Mouse (Mus musculus): ENCODE measurements around the gene Mroh2a. TPM values are rescaled to one million over a fixed set of nuclear protein-coding genes. Genes with fewer than 3 reads are reported as not detected.

The Mroh2a gene
- total RNA-seq, 2 experiments from 2014 or later, result 0.06 to 0.20 TPM

DNA sequence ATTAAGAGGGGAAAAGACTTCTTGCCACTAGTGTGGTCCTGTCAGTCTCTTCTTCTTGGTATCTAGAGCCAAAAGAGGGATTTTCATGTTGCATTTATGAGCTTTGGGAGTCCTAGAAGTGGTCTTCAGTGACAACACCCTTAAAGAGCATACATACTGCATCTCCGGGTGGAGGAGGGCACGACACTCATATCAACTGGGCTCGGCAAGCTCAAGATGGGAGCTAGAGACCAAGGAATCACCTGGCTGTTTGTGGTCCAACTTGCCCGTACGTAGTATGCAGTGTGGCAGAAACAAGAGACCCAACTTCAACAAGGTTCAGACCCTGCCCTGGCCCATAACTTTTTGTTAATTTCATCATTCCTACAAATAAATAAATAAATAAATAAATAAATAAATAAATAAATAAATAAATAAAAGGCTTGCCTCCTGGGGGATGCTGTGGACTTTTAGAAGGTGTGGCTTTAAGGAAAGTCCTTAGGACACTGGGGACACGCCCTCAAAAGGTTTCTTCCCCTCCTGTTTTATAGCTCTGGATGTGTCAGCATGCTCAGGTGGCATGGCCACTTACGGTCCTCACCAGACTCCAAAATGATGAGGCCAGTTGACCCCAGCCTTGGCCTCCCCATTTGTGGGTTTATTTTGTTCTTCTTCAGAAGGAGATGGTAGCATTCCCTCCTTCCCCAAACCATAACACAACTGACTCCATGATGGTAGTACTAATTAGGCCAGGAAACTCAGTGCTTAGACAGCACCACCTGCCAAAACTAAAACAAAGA is 70.9 kb downstream of the Mroh2a start:
- intact Hi-C loops (cut with DNase I), result no loop called here
- DNase-seq (ENCODE audit: extremely low spot score in 1 of 2, low spot score in 2 of 2), result no peak

DNA sequence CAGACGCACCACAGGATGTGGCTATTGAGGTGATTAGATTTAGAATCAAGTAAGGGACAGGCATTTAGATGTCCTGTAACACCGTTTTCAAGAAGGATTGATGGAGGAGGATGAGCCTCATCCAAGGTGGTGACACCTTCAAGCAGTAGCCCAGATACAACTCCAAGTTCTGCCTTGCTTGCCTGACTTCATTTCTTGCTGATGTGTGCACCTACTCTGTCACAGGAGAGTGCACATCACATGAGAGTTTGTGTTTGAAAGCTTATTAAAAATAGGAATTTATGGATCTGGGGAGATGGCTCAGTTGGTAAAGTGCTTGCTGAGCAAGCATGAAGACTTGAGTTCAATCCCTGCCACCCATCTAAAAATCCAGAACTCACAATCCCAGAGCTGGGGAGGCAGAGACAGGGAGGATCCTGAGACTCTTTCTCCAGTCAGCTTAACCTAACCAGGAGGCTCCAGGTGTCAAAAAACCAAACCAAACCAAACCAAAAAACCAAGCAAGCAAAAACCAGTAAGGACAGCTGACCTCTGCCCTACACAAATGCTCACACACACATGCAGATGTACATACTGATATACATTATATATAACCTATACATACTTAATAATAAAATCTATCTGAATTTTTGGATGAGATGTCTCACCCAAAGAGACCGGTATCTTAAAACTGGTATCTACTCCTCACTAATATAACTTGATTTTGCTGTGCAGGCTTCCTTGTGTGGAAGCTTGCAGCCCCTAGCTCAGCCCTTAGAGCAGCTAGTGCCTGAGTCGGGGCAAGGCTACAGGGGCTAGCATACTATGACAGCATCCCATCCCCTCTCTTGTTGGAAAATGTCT is 72.1 kb downstream of the Mroh2a start:
- DNase-seq (ENCODE audit: extremely low spot score in 1 of 2, low spot score in 2 of 2), result no peak
- intact Hi-C loops (cut with DNase I), result no loop called here

DNA sequence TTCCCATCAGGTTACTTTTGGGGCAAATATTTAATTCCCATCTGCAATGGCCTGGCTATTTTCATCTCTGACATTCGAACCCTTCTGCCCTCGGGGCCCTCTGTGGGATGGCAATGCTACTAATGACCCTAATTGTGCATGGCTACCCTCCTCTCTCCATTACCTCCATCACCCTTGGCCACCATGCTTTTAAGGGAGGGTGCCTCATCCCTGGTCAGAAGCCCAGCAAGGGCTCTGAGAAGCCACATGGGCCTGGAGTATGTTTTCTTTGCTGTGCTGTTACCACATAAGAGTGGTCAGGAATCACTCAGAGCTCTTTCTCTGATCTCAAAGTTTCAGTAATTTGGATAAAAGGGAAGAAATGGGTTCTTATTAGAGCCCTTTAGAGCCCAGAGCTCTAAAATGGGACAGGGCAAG is 72.8 kb downstream of the Mroh2a start:
- no peak for DNase-seq (ENCODE audit: extremely low spot score in 1 of 2, low spot score in 2 of 2)
- intact Hi-C loops (cut with DNase I), result no loop called here

DNA sequence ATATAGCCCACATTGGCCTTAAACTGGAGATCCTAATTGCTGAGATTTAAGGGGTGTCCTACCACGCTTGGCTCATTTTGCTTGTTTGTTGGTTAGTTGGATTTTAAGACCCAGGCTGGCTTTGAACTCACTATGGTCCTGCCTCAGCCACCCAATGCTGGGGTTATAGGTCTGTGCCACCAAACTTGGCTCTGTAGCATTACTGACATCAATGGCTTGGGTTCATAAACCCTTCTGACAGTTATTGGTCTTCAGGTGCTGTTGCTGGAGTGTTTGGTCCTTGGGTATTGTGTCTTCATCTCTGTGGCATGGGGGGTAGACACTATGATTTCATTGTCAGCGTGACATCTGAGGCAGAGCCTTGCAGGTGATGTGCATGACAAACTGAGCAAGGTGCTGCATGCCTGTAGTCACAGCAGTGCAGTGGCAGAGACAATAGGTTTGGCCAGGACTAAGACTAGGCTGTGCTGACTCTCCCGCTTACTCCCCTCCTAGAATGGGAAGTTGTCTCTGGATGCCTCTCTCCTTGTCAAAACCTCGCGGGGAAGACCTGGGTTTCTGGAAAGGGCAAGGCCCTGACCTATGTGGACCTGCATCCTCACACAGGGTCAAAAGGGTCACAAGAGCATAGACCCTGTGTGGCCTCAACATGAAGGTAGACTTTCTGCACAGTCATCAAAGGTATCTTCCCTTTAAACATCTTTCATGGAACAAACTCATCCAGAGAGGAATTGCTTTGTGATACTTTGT is 73.7 kb downstream of the Mroh2a start:
- no peak for DNase-seq (ENCODE audit: extremely low spot score in 1 of 2, low spot score in 2 of 2)
- intact Hi-C loops (cut with DNase I), result no loop called here

DNA sequence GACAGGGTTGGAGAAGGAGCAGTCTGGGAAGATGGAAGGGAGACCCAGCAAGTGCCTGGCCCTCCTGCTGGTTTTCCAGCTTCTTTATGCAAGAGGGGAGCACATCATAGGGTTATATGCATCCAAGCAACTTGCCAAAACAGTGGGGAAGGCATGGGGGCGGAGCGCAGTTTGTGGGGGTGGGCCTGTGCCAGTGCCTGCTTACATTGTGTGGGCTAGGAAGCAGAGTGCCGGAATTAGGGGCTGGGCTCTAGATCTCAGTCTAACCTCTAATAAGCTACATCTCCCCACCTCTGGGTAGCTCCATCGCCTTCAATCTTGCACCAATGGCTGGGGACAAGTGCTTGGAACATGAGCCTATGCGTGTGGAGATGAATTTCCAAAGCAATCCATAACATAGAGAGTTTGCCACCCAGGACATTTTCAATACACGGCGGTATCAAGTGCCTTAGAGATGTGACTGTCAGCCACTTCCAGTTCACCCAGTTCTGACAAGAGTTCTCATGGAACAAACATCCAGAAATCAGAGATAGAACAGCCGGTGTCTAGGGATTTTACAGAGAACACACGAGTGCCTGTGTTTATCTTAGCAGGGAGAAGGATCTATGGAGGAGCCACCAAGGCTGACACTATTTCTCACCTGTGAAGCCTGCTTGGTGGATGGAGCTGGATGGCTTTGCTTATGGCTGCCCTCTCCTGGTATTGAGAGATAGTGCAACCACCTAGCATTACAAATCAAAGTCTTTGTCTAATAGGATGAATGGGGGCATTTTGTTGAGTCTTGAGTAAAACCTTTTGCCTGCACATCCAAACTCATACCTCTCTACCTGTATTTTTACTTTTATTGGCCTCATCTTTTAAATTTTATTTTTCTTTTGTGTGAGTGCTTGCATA is 74.6 kb downstream of the Mroh2a start:
- DNase-seq (ENCODE audit: extremely low spot score in 1 of 2, low spot score in 2 of 2), result peak in 1 of 2 experiments; percentile 62
- intact Hi-C loops (cut with DNase I), result no loop called here

DNA sequence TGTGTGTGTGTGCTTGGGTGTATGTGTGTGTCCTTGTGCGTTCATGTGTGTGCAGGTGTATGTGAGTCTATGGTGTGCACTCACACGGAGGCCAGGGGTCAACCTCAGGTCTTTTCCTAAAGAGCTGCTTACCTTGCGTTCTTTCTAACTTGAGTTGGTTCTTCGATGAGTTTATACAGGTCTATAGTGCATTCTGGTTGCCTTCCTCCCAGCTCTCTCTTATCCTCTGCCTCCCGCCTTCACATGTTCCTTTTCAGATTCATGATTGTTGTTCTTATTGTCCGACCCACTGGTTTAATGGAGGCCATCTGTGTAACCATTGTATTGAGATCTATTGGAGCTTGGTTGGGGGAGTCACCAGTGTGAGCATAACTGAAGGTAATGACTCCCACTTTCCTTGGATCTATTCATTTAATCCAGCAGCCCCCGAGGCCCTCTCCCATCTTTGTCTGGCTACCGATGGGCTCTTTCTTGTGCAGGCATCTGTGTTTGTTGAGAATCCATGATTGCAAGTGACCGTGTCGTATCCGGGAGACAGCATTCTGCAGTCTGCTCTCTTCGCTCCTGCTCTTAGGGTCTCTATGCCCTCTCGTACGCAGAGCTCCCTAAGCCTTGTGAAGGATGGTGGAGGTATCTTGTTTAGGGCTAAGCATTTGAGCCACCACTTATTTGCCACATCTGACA is 75.4 kb downstream of the Mroh2a start:
- DNase-seq (ENCODE audit: extremely low spot score in 1 of 2, low spot score in 2 of 2), result no peak
- intact Hi-C loops (cut with DNase I), result no loop called here

DNA sequence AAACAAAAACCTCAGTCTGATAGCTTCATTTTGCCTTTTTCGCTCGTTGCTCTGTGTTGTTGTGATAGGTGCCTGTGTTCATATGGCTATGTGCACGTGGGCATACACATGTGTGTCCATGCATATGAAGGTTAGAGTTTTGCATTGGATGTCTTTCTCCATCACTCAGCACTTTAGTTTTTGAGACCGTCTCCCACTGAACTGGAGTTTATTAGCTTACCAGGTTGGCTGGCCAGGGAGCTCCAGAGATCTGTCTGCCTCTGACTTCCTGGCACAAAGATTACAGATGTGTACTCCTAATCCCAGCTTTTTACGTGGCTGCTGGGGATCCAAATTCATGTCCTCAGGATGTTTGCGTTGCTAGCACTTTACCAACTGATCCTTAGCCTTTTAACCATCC is 77.0 kb downstream of the Mroh2a start:
- DNase-seq (ENCODE audit: extremely low spot score in 1 of 2, low spot score in 2 of 2), result no peak
- intact Hi-C loops (cut with DNase I), result no loop called here

DNA sequence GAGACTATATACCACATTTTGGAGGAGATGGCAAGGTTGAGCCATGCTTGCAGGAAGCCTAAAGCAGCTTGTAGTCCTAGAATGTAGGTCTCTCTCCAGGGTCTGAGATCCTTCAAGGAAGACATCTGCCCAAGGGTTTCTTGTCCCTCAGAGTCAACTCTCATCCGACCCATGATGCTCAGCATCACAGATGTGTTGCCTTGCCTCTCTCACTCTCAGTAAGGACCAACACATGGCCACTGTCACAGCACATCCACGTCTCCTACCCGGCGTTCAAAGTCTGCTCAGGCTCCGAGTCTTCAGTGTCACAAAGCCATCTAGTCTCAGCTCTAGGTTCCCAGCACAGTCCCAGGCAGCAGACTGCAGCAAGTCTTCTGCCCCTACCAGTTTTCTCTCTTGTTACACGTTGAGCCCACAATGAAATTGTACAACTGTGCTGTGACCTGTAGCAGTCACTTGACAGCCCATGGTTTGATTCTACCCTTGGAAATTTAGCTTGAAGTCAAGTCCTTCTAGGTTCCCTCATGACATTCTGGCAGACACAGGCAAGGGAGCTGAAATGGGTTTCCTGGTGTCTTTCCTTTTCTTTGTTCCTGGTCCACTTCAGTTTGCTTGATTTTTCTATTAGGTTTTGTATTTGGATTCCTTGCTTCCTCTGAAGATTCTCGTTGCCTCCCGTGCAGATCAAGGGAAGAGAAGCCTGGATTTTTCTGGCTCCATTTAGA is 77.6 kb downstream of the Mroh2a start:
- intact Hi-C loops (cut with DNase I), result no loop called here
- DNase-seq (ENCODE audit: extremely low spot score in 1 of 2, low spot score in 2 of 2), result peak in 1 of 2 experiments; percentile 45

DNA sequence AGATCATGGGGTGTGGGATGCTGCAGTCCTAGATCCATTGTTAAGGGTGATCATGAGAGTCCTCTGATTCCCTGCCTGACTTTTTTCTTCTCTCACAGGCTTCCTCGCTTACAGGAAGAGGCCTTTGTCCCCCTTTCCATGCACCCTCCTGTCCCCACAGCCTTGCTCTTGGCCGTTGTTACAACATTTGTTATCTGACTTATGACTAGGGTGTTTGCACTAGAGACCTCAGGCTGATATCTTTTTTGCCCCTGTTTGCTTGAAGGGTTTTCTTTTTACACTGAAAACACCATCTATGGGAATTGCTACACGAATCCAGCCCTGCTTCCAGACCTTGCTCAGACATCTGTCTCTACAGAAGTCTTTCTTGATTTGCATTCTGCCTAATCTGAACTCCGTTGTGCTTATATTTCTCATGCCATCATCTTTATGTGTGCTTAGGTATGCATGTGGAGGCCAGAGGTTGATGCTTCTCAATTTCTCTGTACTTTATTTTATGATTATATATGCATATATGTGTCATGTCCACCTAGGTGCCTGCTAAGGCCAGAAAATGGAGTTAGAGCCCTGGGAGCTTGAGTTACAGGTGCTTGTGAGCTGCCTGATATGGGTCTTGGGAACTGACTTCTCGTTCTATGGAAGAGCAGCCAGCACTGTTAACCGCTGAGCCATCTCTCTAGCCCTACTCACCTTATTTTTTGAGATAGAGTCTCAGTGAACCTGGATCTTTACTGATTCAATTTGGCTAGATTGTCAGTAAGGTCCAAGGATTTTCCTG is 78.4 kb downstream of the Mroh2a start:
- no peak for DNase-seq (ENCODE audit: extremely low spot score in 1 of 2, low spot score in 2 of 2)
- intact Hi-C loops (cut with DNase I), result no loop called here

DNA sequence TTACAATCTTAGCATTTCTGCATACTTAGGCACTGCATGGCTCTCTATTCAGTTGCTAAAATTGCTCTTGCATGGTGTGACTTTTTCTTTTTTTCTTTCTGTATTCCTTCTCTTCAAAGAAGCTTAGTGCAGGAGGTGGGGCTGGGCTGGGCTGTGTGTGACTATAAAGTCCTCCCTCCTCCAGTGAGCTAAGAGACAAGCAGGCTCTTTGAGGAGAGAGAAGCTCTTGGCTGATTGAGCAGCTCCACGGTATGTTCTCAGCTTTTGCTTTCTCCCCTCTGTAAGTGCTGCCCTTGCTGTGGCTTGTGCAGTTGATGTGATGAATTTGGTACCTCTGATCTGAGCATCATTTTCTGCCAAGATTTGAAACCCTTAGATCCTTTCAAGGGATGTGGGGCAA is 79.8 kb downstream of the Mroh2a start:
- peak in 1 of 2 experiments; percentile 49 for DNase-seq (ENCODE audit: extremely low spot score in 1 of 2, low spot score in 2 of 2)
- intact Hi-C loops (cut with DNase I), result no loop called here

DNA sequence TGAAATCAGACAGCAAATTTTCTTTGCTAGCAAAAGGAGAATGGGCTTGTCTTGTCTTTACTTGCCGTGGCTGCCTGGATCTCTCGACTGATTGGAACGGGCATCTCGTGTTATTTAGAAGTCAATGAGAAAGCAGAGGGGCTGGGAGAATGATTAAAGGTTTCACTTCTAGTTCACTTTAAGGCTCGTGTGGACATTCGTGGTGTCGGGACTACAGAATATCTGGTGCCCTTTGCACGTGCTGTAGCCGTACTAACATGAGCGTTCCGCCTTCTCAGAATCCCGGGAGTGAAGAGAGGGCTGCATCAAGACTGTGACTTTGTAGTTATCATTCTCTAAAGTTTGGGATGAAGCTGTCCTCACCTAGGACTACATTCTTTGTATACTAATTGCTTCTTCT is 80.4 kb downstream of the Mroh2a start:
- intact Hi-C loops (cut with DNase I), result no loop called here
- no peak for DNase-seq (ENCODE audit: extremely low spot score in 1 of 2, low spot score in 2 of 2)

DNA sequence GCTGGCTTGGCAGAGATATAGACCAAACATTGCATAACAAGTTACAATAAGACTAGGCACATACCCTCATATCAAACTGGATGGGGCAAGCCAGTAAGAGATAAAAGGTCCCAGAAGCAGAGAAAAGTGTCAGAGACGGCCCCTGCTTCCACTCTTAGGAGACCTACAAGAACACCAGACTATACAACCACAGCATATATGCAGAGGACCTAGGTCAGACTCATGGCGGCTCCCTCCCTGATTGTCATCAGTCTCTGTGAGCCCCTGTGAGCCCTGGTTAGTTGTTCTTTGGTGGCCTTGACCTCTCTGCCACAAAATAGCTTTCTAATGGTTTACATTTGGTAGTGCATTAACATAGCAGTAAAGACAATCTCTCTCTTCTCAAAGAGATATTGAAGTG is 82.2 kb downstream of the Mroh2a start:
- DNase-seq (ENCODE audit: extremely low spot score in 1 of 2, low spot score in 2 of 2), result no peak
- intact Hi-C loops (cut with DNase I), result no loop called here

DNA sequence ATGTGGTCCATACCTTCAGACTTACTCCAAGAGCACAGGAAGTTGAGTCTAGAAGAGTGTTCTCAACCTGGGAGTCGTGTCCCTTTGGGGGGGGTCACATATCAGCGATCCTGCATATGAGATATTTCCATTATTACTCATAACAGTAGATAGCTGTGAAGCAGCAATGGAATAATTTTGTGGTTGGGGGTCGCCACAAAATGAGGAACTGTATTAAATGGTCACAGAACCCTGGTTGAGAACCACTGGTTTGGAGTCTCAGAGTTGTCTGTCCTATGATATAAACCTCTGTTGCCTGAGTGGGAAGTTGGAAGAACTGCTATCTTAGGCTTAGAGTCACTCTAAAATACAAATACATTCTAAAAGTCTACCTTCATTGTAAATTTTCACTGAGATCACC is 83.1 kb downstream of the Mroh2a start:
- no peak for DNase-seq (ENCODE audit: extremely low spot score in 1 of 2, low spot score in 2 of 2)
- intact Hi-C loops (cut with DNase I), result no loop called here

DNA sequence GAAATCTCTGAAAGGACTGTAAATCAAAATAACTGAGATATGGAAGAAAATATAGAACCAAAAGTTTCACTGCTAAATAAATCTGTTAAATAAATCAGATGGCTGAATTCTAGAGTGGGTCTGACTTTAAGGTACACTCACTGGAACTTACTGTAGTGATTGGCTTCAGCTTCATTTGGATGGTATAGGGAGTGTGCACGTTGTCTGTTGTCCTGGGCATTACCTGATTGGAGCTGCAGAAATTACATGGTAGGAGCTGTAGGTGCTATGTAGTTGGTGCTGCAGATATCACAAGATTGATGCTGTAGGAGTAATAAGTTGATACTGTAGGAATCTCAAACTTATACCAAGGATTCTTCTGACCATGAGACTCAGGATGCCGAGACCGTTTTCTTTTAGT is 83.6 kb downstream of the Mroh2a start:
- intact Hi-C loops (cut with DNase I), result no loop called here
- DNase-seq (ENCODE audit: extremely low spot score in 1 of 2, low spot score in 2 of 2), result no peak

Data from left cerebral cortex, postnatal 10 days (tissue).